Mouse (Mus musculus): ENCODE measurements around the gene Ppp2ca.

DNA sequence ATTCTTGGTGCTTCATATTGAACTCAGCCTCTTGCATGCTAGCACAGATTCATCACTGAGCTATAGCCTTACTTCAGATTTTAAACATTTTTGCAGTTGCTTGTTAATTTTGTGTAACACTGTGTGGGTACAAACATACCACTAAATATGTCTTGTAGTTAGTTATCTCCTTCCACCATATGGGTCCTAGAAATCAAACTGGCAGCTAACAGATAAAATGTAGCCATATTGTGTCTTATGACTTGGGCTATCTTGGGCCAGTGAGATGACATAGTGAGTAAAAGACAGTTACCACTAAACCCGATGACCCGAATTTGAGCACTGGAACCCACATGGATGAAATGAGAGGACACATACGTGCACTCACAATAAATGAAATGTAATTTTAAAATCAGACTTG lies 17.0 kb downstream of the Ppp2ca start:
- no peak for TF ChIP-seq CTCF (IDR thresholded peaks at IDR 0.05; ENCODE audit: extremely low read depth, insufficient read depth, insufficient read length, insufficient replicate concordance)
- TF ChIP-seq POLR2A (IDR thresholded peaks at IDR 0.05; ENCODE audit: low read depth, low read length) = no peak
